Mouse (Mus musculus) spleen, adult 2 months (tissue): ENCODE measurements around the gene Smc3.

Source experiments
- CTCF ChIP-seq: fragments of 200-500 bp; IDR thresholded peaks from 2 replicates; pipeline ENCODE4 v1.5.1; 2011; ENCODE audit warnings: mild to moderate bottlenecking, inconsistent platforms; ENCODE audit not compliant: insufficient read depth, insufficient read length, insufficient replicate concordance; ENCODE audit errors: extremely low read depth
- POLR2A ChIP-seq: fragments of 200-500 bp; IDR thresholded peaks from 2 replicates; pipeline ENCODE4 v1.6.1; 2011; ENCODE audit warnings: low read depth, low read length, inconsistent platforms

DNA sequence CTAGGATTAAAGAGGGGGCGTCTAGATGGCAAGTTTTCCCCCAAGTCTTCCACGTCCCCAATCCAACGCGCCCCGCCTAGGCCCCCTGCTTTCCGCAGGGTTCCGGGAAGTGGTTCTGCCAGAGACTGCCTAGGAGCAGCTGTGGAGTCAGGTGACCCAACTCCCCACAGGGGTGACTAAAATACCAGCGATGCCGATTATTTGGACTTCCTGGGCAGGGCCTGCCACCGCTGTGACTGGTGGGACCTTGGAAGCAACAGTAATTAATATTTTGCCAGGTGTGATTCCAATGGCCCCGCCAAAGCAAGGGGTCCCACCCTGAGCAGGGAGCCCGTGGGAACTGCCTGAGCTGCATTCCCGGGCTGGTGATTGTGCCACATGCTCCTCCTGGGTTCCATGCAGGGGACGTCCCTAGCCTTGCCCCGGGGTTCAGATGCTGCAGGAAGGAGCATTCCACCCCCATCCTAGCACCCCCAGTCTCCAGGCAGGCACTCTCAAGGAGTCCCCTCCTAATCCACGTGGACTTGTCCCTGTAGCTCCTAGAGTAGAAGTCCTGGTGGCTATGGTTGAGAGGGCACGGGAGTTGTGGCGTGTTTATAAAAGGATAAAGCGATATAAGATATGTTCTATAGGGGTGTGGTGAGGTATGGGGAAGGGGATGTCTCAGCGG lies 42.8 kb upstream of the Smc3 start:
- TF ChIP-seq CTCF (no peak), POLR2A (no peak)
